Mouse (Mus musculus) CH12.LX (cell line): ENCODE measurements around the gene Gab3. TPM values are rescaled to one million over a fixed set of nuclear protein-coding genes. Genes with fewer than 3 reads are reported as not detected.
A peak's percentile ranks its signal among the peaks of the same experiment; 100 is the strongest.
"Not testable (repeated sequence)": the region's sequence is repeated elsewhere in the genome, so short reads cannot be mapped to it uniquely, and the experiment has no call there.

Experiments used
- DNase-seq: peaks from one replicate; pipeline ENCODE4 v3.0.0-alpha.2; 2013; ENCODE audit errors: extremely low read depth
- H3K27ac ChIP-seq: 2 replicates; pipeline ENCODE4 v1.5.1; 2012; ENCODE audit warnings: low read depth, mild to moderate bottlenecking, control low read depth, moderate library complexity; ENCODE audit not compliant: insufficient read depth
- H3K27me3 ChIP-seq: replicated peaks from 2 replicates; pipeline ENCODE3; 2012; ENCODE audit warnings: inconsistent platforms
- H3K36me3 ChIP-seq, 2 experiments: replicated peaks in 1 of 2; 2 replicates each; pipeline versions ENCODE3 to v1.6.1; 2012; ENCODE audit warnings: inconsistent platforms in 1 of 2, low read length in 1 of 2, mild to moderate bottlenecking in 1 of 2, mixed read lengths in 1 of 2, moderate library complexity in 1 of 2; ENCODE audit not compliant: control insufficient read depth in 1 of 2, insufficient read depth in 1 of 2
- H3K4me1 ChIP-seq, 2 experiments: 2 replicates each; pipeline ENCODE4 v1.6.1; 2012; ENCODE audit warnings: inconsistent platforms in 1 of 2, moderate library complexity in 1 of 2; ENCODE audit not compliant: insufficient read depth in 2 of 2, control insufficient read depth in 1 of 2
- H3K4me2 ChIP-seq: 2 replicates; pipeline ENCODE4 v1.6.1; 2012; ENCODE audit warnings: low read depth, mild to moderate bottlenecking, control low read depth; ENCODE audit not compliant: poor library complexity, insufficient read depth, severe bottlenecking
- H3K4me3 ChIP-seq, 3 experiments: fragments of 150-350 bp in 1 of 3; sonication (generic) in 1 of 3; replicated peaks in 1 of 3; 2 replicates each; pipeline versions ENCODE3 to v1.5.1; 2011 to 2012; ENCODE audit warnings: low read depth in 2 of 3, low read length in 2 of 3, mild to moderate bottlenecking in 2 of 3, moderate library complexity in 2 of 3, control low read depth in 1 of 3, improper control_type of control experiment in 1 of 3, inconsistent platforms in 1 of 3, mixed read lengths in 1 of 3; ENCODE audit not compliant: poor library complexity in 1 of 3
- H3K79me2 ChIP-seq: replicated peaks from 2 replicates; pipeline ENCODE4 v1.6.1; 2012; ENCODE audit warnings: mild to moderate bottlenecking, moderate library complexity; ENCODE audit not compliant: control insufficient read depth, poor library complexity, insufficient read depth, severe bottlenecking; ENCODE audit errors: extremely low read depth
- H3K9ac ChIP-seq: 2 replicates; pipeline ENCODE4 v1.6.1; 2012; ENCODE audit warnings: low read depth, mild to moderate bottlenecking, control low read depth, moderate library complexity; ENCODE audit not compliant: insufficient read depth
- H3K9me3 ChIP-seq: replicated peaks from 2 replicates; pipeline ENCODE3; 2012; ENCODE audit warnings: low read length, inconsistent platforms, mixed read lengths
- CTCF ChIP-seq, 2 experiments: IDR thresholded peaks in 1 of 2; conservative IDR thresholded peaks in 1 of 2; 2 replicates each; pipeline ENCODE4 v1.5.1; 2011 to 2012; ENCODE audit warnings: low read depth in 2 of 2, low read length in 2 of 2, improper control_type of control experiment in 1 of 2, inconsistent platforms in 1 of 2, mild to moderate bottlenecking in 1 of 2, moderate library complexity in 1 of 2
- dilution Hi-C: fragments of 300-500 bp; cut with MboI; formaldehyde crosslinking; loops from 2 replicates; pipeline ENCODE4 v1.14.3; 2020; ENCODE audit warnings: low sequenced_read_pairs; ENCODE audit not compliant: extremely low pct_unique_long_range_greater_than_20kb, extremely low pct_ligation_motif_present
- in situ Hi-C: fragments of 300-500 bp; cut with MboI; formaldehyde crosslinking; loops from 3 replicates; pipeline ENCODE4 v1.14.3; 2019; ENCODE audit warnings: low sequenced_read_pairs, low pct_ligation_motif_present, low pct_unique_long_range_greater_than_20kb, mixed read lengths
- polyA plus RNA-seq: library from polyadenylated mRNA; unstranded; fragments of >175 nt; gene quantifications from 2 replicates; pipeline ENCODE4 v1.2.1, GENCODE M21; 2012; ENCODE audit warnings: low read depth; ENCODE audit not compliant: insufficient read length
- total RNA-seq, 2 experiments: library from RNA; depleted of rRNA; stranded (reverse); fragments of 300-350 nt in 1 of 2; fragments of >200 nt in 1 of 2; gene quantifications; 2 replicates each; pipeline ENCODE4 v1.2.3; 2012 to 2014

Gab3 gene
- total and polyA plus RNA-seq, 3 experiments, result 0.21 to 0.64 (median 0.42) TPM

GRCm38 (mm10) chrX:74962899-74963298 is 122.4 kb downstream of the Gab3 start:
- H3K4me3 ChIP-seq, H3K36me3 ChIP-seq, H3K4me1 ChIP-seq, H3K27ac ChIP-seq, H3K9me3 ChIP-seq, H3K9ac ChIP-seq, dilution Hi-C loops, H3K79me2 ChIP-seq: not testable (repeated sequence)
- DNase-seq, result peak; percentile 27
- TF ChIP-seq CTCF (conservative IDR thresholded peaks at IDR 0.05 in 1 of 2, IDR thresholded peaks at IDR 0.05 in 1 of 2; ENCODE audit: low read depth in 2 of 2, low read length in 2 of 2), result peak in 1 of 2 experiments; percentile 25; a peak in 1 of 4 replicates
- TF ChIP-seq, all 38 proteins: peak for 1; not testable (repeated sequence) for 37
- H3K4me2 ChIP-seq, H3K27me3 ChIP-seq, in situ Hi-C loops: not testable (repeated sequence)

GRCm38 (mm10) chrX:74959161-74959560 is 126.1 kb downstream of the Gab3 start:
- H3K27ac ChIP-seq, dilution Hi-C loops, H3K9me3 ChIP-seq, H3K36me3 ChIP-seq, H3K4me1 ChIP-seq, H3K4me2 ChIP-seq, H3K27me3 ChIP-seq, H3K79me2 ChIP-seq, in situ Hi-C loops, H3K9ac ChIP-seq, H3K4me3 ChIP-seq: not testable (repeated sequence)
- TF ChIP-seq CTCF (conservative IDR thresholded peaks at IDR 0.05 in 1 of 2, IDR thresholded peaks at IDR 0.05 in 1 of 2; ENCODE audit: low read depth in 2 of 2, low read length in 2 of 2), result peak in 1 of 2 experiments; percentile 24; a peak in 1 of 4 replicates
- peak; percentile 21 for DNase-seq

Other genes starting within 250 kb of the Gab3 start
- 0.04 and 0.13 TPM in 2 replicates for gene Gm5936, start 248.3 kb downstream of the Gab3 start, total RNA-seq (2012; rRNA removed)
- 0.18 and 0.44 TPM in 2 replicates for gene Gm5936, start 248.3 kb downstream of the Gab3 start, total RNA-seq (2014; rRNA removed)
- gene Gm5936, start 248.3 kb downstream of the Gab3 start, polyA plus RNA-seq, result 0.17 and 0.86 TPM in 2 replicates
- 110 and 152 TPM in 2 replicates for gene Dkc1, start 10.4 kb upstream of the Gab3 start, total RNA-seq (2012; rRNA removed)
- gene Dkc1, start 10.4 kb upstream of the Gab3 start, total RNA-seq (2014; rRNA removed), result 260 and 294 TPM in 2 replicates
- 273 and 427 TPM in 2 replicates for gene Dkc1, start 10.4 kb upstream of the Gab3 start, polyA plus RNA-seq
- 19.9 and 22.2 TPM in 2 replicates for gene Mpp1, start 45.6 kb upstream of the Gab3 start, total RNA-seq (2012; rRNA removed)
- gene Mpp1, start 45.6 kb upstream of the Gab3 start, total RNA-seq (2014; rRNA removed), result 10.8 and 13.0 TPM in 2 replicates
- gene Mpp1, start 45.6 kb upstream of the Gab3 start, polyA plus RNA-seq, result 30.0 and 34.8 TPM in 2 replicates
- not detected in 2 replicates for gene Smim9, start 78.3 kb upstream of the Gab3 start, total RNA-seq (2012; rRNA removed)
- not detected in 2 replicates for gene Smim9, start 78.3 kb upstream of the Gab3 start, total RNA-seq (2014; rRNA removed)
- not detected in 2 replicates for gene Smim9, start 78.3 kb upstream of the Gab3 start, polyA plus RNA-seq